Mouse (Mus musculus) brain, embryonic 18.5 days (tissue): ENCODE data around the gene Col24a1.
"Not testable (repeated sequence)": the region's sequence is repeated elsewhere in the genome, so short reads cannot be mapped to it uniquely, and the experiment has no call there.

Experiments used
- DNase-seq: peaks from one replicate; pipeline ENCODE4 v3.0.0-alpha.2; 2012; ENCODE audit warnings: low read depth, low spot score

The Col24a1 gene

GRCm38 (mm10) chr3:145353951-145354350 lies 61.7 kb downstream of the Col24a1 start:
- DNase-seq: no peak

GRCm38 (mm10) chr3:145356865-145357487 lies 64.7 kb downstream of the Col24a1 start:
- DNase-seq: no peak

- DNase-seq: no peak
Observed at GRCm38 (mm10) chr3:145365227-145365626, 73.0 kb downstream of the Col24a1 start.

GRCm38 (mm10) chr3:145367176-145367717 lies 75.0 kb downstream of the Col24a1 start:
- DNase-seq: no peak

- DNase-seq: no peak
Observed at GRCm38 (mm10) chr3:145376298-145376697, 84.0 kb downstream of the Col24a1 start.

- DNase-seq: no peak
Observed at GRCm38 (mm10) chr3:145383095-145383494, 90.8 kb downstream of the Col24a1 start.

- no peak for DNase-seq
Observed at GRCm38 (mm10) chr3:145386434-145386833, 94.2 kb downstream of the Col24a1 start.

GRCm38 (mm10) chr3:145390681-145391080 lies 98.4 kb downstream of the Col24a1 start:
- no peak for DNase-seq

- no peak for DNase-seq
Observed at GRCm38 (mm10) chr3:145391986-145392659, 99.9 kb downstream of the Col24a1 start.

GRCm38 (mm10) chr3:145399173-145399572 lies 106.9 kb downstream of the Col24a1 start:
- DNase-seq: no peak

GRCm38 (mm10) chr3:145402257-145402656 lies 110.0 kb downstream of the Col24a1 start:
- DNase-seq: no peak

- DNase-seq: no peak
Observed at GRCm38 (mm10) chr3:145402994-145403393, 110.7 kb downstream of the Col24a1 start.

GRCm38 (mm10) chr3:145408045-145408444 lies 115.8 kb downstream of the Col24a1 start:
- DNase-seq: no peak

- DNase-seq: no peak
Observed at GRCm38 (mm10) chr3:145412137-145412536, 119.9 kb downstream of the Col24a1 start.

GRCm38 (mm10) chr3:145414362-145414761 lies 122.1 kb downstream of the Col24a1 start:
- DNase-seq: no peak

- DNase-seq: no peak
Observed at GRCm38 (mm10) chr3:145417809-145418208, 125.5 kb downstream of the Col24a1 start.

- DNase-seq: no peak
Observed at GRCm38 (mm10) chr3:145420421-145420820, 128.1 kb downstream of the Col24a1 start.

GRCm38 (mm10) chr3:145422044-145422443 lies 129.8 kb downstream of the Col24a1 start:
- no peak for DNase-seq

GRCm38 (mm10) chr3:145438352-145438751 lies 146.1 kb downstream of the Col24a1 start:
- no peak for DNase-seq

GRCm38 (mm10) chr3:145439086-145439485 lies 146.8 kb downstream of the Col24a1 start:
- DNase-seq: no peak

- no peak for DNase-seq
Observed at GRCm38 (mm10) chr3:145440993-145441392, 148.7 kb downstream of the Col24a1 start.

GRCm38 (mm10) chr3:145442268-145442667 lies 150.0 kb downstream of the Col24a1 start:
- no peak for DNase-seq

- DNase-seq: not testable (repeated sequence)
Observed at GRCm38 (mm10) chr3:145443167-145443566, 150.9 kb downstream of the Col24a1 start.
